Mouse (Mus musculus) olfactory bulb, adult 2 months (tissue): ENCODE data around the gene Xk.

ENCODE experiments used
- CTCF ChIP-seq: fragments of 200-500 bp; IDR thresholded peaks from 2 replicates; pipeline ENCODE4 v1.5.1; 2012; ENCODE audit warnings: low read depth, mild to moderate bottlenecking, low read length, moderate library complexity; ENCODE audit not compliant: insufficient read depth
- POLR2A ChIP-seq: fragments of 200-500 bp; IDR thresholded peaks from 2 replicates; pipeline ENCODE4 v1.6.1; 2012; ENCODE audit warnings: mild to moderate bottlenecking, low read depth, low read length, moderate library complexity; ENCODE audit not compliant: insufficient read depth

DNA sequence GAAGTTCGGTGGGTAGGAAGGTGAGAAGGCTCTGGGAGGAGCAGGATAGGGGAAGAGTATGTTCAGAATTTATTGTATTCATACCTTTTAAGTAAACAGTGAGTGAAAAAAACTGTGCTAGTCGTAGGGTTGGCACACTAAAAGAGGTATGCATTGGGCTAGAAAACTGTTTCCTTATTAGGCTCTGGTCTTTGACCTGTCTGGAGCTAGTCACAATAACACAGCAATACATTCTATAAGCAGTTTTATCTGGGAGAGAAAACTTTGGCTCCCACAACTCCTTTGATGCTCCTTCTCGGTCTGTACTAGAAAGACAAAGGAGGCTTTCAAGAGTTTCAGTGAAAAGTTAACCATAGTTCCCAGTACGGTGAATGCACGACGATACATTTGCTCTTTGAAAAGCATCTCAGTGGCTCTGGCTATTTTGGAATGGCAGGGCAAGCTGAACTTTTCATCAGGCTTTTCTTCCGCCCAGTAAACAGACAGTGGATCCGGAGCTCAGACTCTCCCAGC, 553 bp upstream of the Xk start:
- TF ChIP-seq CTCF: no peak
- TF ChIP-seq POLR2A: no peak
